Mouse (Mus musculus) liver, adult 2 months (tissue): Measurements from ENCODE around the gene Pknox2. TPM values are rescaled to one million over a fixed set of nuclear protein-coding genes. Genes with fewer than 3 reads are reported as not detected.

Source experiments
- DNase-seq: peaks from one replicate; pipeline ENCODE4 v3.0.0-alpha.2; 2011; ENCODE audit warnings: low read depth, low spot score; ENCODE audit errors: extremely low read depth
- H3K27ac ChIP-seq: fragments of 200-500 bp; replicated peaks from 2 replicates; pipeline ENCODE4 v1.5.1; 2012; ENCODE audit warnings: low read depth, mild to moderate bottlenecking, control low read depth, inconsistent platforms, low read length; ENCODE audit not compliant: insufficient read depth
- H3K27me3 ChIP-seq: fragments of 200-500 bp; 2 replicates; pipeline ENCODE4 v1.6.1; 2012; ENCODE audit warnings: mild to moderate bottlenecking, moderate library complexity, low read length, inconsistent platforms; ENCODE audit not compliant: control insufficient read depth, insufficient read depth
- H3K36me3 ChIP-seq: fragments of 200-500 bp; 2 replicates; pipeline ENCODE4 v1.6.1; 2012; ENCODE audit warnings: low read length, inconsistent platforms; ENCODE audit not compliant: control insufficient read depth, insufficient read depth
- H3K4me1 ChIP-seq: fragments of 200-500 bp; 2 replicates; pipeline ENCODE4 v1.6.1; 2011; ENCODE audit warnings: low read length; ENCODE audit not compliant: control insufficient read depth, insufficient read depth
- H3K4me3 ChIP-seq: fragments of 200-500 bp; 2 replicates; pipeline ENCODE4 v1.5.1; 2011; ENCODE audit warnings: low read depth, mild to moderate bottlenecking, control low read depth, low read length, moderate library complexity; ENCODE audit not compliant: insufficient read depth
- H3K79me2 ChIP-seq: fragments of 200-500 bp; 2 replicates; pipeline ENCODE4 v1.6.1; 2012; ENCODE audit warnings: inconsistent platforms, mild to moderate bottlenecking, low read length, moderate library complexity; ENCODE audit not compliant: control insufficient read depth, insufficient read depth
- H3K9ac ChIP-seq: fragments of 200-500 bp; 2 replicates; pipeline ENCODE4 v1.6.1; 2012; ENCODE audit warnings: low read depth, mild to moderate bottlenecking, control low read depth, inconsistent platforms, low read length
- CTCF ChIP-seq: fragments of 200-500 bp; IDR thresholded peaks from 2 replicates; pipeline ENCODE4 v1.5.1; 2011; ENCODE audit warnings: low read depth, low read length, control low read depth
- POLR2A ChIP-seq: fragments of 200-500 bp; IDR thresholded peaks from 2 replicates; pipeline ENCODE4 v1.6.1; 2011; ENCODE audit warnings: low read length, control low read depth; ENCODE audit not compliant: insufficient read depth; ENCODE audit errors: extremely low read depth
- WGBS: fragments of 180-500 bp; shearing (Covaris S2); methylation state at CpG from one replicate; pipeline ENCODE4 v1.1.7; 2018; 5-methylcytosine and 5-hydroxymethylcytosine counted together
- polyA plus RNA-seq: library from polyadenylated mRNA; depleted of rRNA; stranded (reverse); fragments of >200 nt; gene quantifications from 2 replicates; pipeline ENCODE4 v1.2.3, GENCODE M21; 2012
- total RNA-seq: library from RNA; depleted of rRNA; stranded (reverse); fragments of >200 nt; gene quantifications from 2 replicates; pipeline ENCODE4 v1.2.3, GENCODE M21; 2014

The Pknox2 gene
- total and polyA plus RNA-seq, 2 experiments = 0.09 to 0.42 TPM

DNA sequence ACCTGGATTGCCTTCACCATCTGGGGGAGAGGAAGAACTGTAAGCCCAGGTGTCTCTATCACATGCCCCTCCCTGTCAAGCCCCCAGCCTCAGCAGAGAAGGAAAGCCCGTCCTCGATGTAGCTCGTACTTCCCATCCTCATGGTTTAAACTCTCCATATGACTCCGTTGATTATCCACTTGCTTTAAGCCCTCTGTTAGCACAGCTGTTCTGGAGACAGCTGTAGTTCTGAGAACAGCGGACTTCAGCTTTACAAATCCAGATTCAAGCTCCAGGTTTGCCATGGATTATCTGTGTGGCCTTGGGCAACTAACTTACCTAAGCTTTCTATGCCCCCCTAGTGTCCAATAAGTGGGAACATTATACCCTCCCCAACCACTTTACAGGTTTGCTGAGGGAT is 223.5 kb downstream of the Pknox2 start:
- no peak for TF ChIP-seq CTCF
- no peak for TF ChIP-seq POLR2A
- WGBS = 89% methylated on average over 5 of the region's 5 CpGs
- H3K4me3 ChIP-seq = no peak overlapping the region
- no peaks in the 10 kb centered on the region for H3K36me3 ChIP-seq
- no peak overlapping the region for H3K27ac ChIP-seq
- H3K9ac ChIP-seq = no peak overlapping the region
- no peaks in the 10 kb centered on the region for H3K79me2 ChIP-seq
- H3K4me1 ChIP-seq = no peaks in the 10 kb centered on the region
- H3K27me3 ChIP-seq = no peaks in the 10 kb centered on the region
- no peak for DNase-seq

DNA sequence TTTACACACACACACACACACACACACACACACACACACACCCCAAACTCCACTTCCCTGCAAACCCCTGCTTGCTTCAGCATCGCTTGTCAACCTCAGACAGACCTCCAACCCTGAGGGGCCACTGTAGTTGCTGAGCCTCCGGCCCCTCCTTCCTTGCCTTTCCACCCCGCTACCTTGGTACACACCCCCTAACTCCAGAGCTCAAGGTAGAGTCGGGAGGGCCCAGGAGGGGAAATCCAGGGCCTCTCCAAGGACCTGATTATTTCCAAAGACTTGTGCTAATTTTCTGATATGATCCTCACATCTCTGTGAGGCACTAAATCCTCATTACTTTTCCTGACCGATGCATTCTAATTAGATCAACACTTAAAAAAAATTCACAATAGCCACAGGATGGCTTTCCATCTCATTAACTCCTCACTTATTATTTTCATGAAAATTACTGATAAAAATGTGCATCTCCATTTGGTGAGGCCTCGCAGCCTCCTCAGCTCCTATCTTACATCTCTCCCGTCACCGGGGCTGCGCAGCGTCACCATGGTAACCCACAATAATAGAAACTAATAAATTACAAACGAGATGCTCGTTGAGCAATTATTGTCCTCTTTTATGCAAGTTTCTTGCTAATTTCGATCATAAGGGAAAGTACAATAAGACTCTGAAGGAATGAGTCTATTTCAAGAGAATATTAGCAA is 225.3 kb downstream of the Pknox2 start:
- Histone ChIP-seq H3K27ac (no peak overlapping the region), H3K36me3 (no peaks in the 10 kb centered on the region), H3K4me1 (no peaks in the 10 kb centered on the region), H3K27me3 (no peaks in the 10 kb centered on the region), H3K9ac (no peak overlapping the region), H3K4me3 (no peak overlapping the region), H3K79me2 (no peaks in the 10 kb centered on the region)
- WGBS = 78% methylated on average over 13 of the region's 13 CpGs
- DNase-seq = no peak
- TF ChIP-seq POLR2A = no peak
- no peak for TF ChIP-seq CTCF

DNA sequence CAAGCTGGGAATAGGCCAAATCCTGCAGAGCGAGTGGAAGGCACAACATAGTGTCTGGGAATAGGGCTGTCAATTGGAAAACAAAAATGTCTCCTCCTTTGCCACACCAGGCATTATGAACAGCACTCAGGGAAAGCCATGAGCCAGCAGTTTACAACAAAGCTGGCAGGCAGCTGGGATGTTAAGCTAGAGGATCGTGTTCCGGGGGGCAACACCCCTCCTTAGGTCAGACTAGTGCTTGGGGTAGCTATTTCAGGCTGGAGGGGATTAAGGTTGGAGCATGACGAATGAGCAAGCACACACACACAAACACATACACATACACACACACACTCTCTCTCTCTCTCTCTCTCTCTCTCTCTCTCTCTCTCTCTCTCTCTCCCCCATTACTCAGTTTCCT is 227.7 kb downstream of the Pknox2 start:
- no peaks in the 10 kb centered on the region for H3K27me3 ChIP-seq
- no peak overlapping the region for H3K4me3 ChIP-seq
- no peaks in the 10 kb centered on the region for H3K4me1 ChIP-seq
- TF ChIP-seq CTCF (no peak), POLR2A (no peak)
- no peak overlapping the region for H3K9ac ChIP-seq
- 71% methylated on average over 4 of the region's 4 CpGs for WGBS
- H3K27ac ChIP-seq = no peak overlapping the region
- DNase-seq = no peak
- H3K36me3 ChIP-seq = no peaks in the 10 kb centered on the region
- H3K79me2 ChIP-seq = no peaks in the 10 kb centered on the region

DNA sequence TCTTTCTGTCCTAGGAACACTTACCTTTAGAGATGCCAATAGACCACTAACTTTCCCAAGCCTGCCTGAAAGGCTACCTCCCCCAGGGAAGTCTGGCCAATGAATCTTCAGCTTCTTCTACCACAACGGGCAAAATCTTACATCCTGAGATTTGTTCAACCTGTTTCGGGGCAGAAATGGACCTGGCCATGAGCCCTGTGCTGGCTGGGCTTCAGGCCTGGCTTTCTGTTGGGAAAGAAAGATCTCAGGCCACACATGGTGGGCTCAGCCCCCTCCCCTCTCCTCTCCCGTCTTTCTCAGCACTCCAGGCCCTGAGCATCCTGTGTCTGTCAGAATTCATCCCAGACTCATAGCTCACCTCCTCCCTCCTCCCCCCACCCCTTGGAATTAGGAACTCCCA is 228.6 kb downstream of the Pknox2 start:
- Histone ChIP-seq H3K36me3 (no peaks in the 10 kb centered on the region), H3K27ac (no peak overlapping the region), H3K4me1 (no peaks in the 10 kb centered on the region), H3K4me3 (no peak overlapping the region), H3K79me2 (no peaks in the 10 kb centered on the region), H3K27me3 (no peaks in the 10 kb centered on the region), H3K9ac (no peak overlapping the region)
- 59% methylated on average over 3 of the region's 3 CpGs for WGBS
- DNase-seq = no peak
- TF ChIP-seq POLR2A = no peak
- no peak for TF ChIP-seq CTCF

DNA sequence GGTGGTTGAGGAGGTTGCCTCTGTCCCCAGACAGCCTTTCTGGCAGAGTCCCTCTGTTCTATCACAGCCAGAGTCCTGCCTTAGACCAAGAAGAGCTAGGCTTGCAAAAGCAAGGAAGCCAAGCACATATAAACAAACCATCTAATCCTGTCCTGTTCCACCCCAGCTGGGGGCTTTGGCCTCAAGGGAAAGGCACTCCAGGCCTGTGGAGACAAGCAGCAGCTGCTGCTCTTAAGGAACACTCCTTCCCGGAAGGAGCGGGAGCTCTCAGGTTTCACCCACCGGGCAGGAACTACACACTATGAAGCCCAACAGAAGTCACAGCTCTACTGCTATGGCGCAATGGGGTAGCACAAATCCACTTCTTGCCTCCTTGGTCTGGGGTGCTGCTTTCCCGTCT is 230.3 kb downstream of the Pknox2 start:
- WGBS = 67% methylated on average over 5 of the region's 5 CpGs
- no peak for TF ChIP-seq POLR2A
- TF ChIP-seq CTCF = no peak
- no peaks in the 10 kb centered on the region for H3K4me1 ChIP-seq
- H3K27me3 ChIP-seq = no peaks in the 10 kb centered on the region
- no peak overlapping the region for H3K4me3 ChIP-seq
- no peak overlapping the region for H3K27ac ChIP-seq
- H3K79me2 ChIP-seq = no peaks in the 10 kb centered on the region
- no peak overlapping the region for H3K9ac ChIP-seq
- H3K36me3 ChIP-seq = no peaks in the 10 kb centered on the region
- peak; percentile 18 for DNase-seq

DNA sequence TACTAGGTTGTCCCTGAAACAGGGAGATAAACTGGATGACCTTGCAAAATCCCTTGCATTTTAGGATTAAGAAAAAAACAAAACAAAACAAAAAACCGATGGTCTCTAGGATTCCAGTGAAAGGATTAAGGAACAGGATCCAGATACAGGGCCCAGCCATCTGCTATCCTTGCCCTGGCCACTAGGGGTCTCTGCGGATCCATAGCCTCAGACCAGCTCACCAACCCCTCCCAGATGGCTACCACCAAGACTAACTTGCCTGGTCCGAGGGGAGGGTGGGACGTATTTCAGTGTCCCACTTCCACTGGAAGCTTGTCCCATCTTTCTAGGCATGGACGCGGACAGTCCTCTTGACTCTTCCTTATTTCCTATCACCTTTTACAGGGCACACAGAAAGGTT is 230.8 kb downstream of the Pknox2 start:
- Histone ChIP-seq H3K27ac (no peak overlapping the region), H3K9ac (no peak overlapping the region), H3K79me2 (no peaks in the 10 kb centered on the region), H3K4me1 (no peaks in the 10 kb centered on the region), H3K36me3 (no peaks in the 10 kb centered on the region), H3K27me3 (no peaks in the 10 kb centered on the region), H3K4me3 (no peak overlapping the region)
- WGBS = 3% methylated on average over 6 of the region's 6 CpGs
- TF ChIP-seq POLR2A = no peak
- peak; percentile 94 for TF ChIP-seq CTCF
- peak; percentile 20 for DNase-seq
